Mouse (Mus musculus) cerebellum, adult 18-20 months (tissue): ENCODE measurements at regions not wholly inside any gene's neighbourhood (a gene's known extent, or its start where the extent isn't known, plus 50 kb on each side); places are given as distances from the start of the nearest gene placed in this dataset.
A peak's percentile ranks its signal among the peaks of the same experiment; 100 is the strongest.

ENCODE experiments used
- DNase-seq, 2 experiments: peaks; one replicate each; pipeline ENCODE4 v3.0.0; 2021

GRCm38 (mm10) chr15:57187840-57188457 is 289.5 kb downstream of the Slc22a22 start:
- DNase-seq, result no peak

GRCm38 (mm10) chr15:57179138-57179537 is 298.3 kb downstream of the Slc22a22 start:
- peak in 1 of 2 experiments; percentile 1 for DNase-seq

GRCm38 (mm10) chr15:57172723-57173122 is 304.7 kb downstream of the Slc22a22 start:
- no peak for DNase-seq

GRCm38 (mm10) chr15:57162401-57163343 is 314.8 kb downstream of the Slc22a22 start:
- DNase-seq, result peak; percentile 76 to 79

- DNase-seq, result no peak
Measured at GRCm38 (mm10) chr15:57140130-57140750, 337.2 kb downstream of the Slc22a22 start.

GRCm38 (mm10) chr15:57104711-57105110 is 372.7 kb downstream of the Slc22a22 start:
- no peak for DNase-seq

GRCm38 (mm10) chr15:57097309-57097708 is 380.1 kb downstream of the Slc22a22 start:
- no peak for DNase-seq

GRCm38 (mm10) chr15:57079806-57080205 is 397.6 kb downstream of the Slc22a22 start:
- DNase-seq, result no peak

- no peak for DNase-seq
Measured at GRCm38 (mm10) chr15:57073776-57074175, 403.6 kb downstream of the Slc22a22 start.

GRCm38 (mm10) chr15:57061502-57061901 is 415.9 kb downstream of the Slc22a22 start:
- no peak for DNase-seq

- DNase-seq, result no peak
Measured at GRCm38 (mm10) chr15:57059550-57060195, 417.8 kb downstream of the Slc22a22 start.

GRCm38 (mm10) chr15:57052287-57052686 is 425.1 kb downstream of the Slc22a22 start:
- no peak for DNase-seq

GRCm38 (mm10) chr15:57036806-57037566 is 440.4 kb downstream of the Slc22a22 start:
- no peak for DNase-seq

GRCm38 (mm10) chr15:57033012-57033411 is 444.4 kb downstream of the Slc22a22 start:
- no peak for DNase-seq
